Mouse (Mus musculus) hindbrain, embryonic 16.5 days (tissue): ENCODE results near the gene Gm21964. TPM values are rescaled to one million over a fixed set of nuclear protein-coding genes. Genes with fewer than 3 reads are reported as not detected.
A peak's percentile ranks its signal among the peaks of the same experiment; 100 is the strongest.

Experiments used
- ATAC-seq: fragments of 200-750 bp; cut with Nextera tagmentation; 2 replicates; pipeline ENCODE4 v1.8.0; 2017; ENCODE audit warnings: moderate TSS enrichment, moderate library complexity
- H3K27ac ChIP-seq: fragments of 300-500 bp; sonication (generic); 2 replicates; pipeline ENCODE4 v1.5.1; 2014; ENCODE audit warnings: low read depth, mild to moderate bottlenecking, control low read depth, low read length, moderate library complexity
- H3K27me3 ChIP-seq: fragments of 300-500 bp; sonication (generic); replicated peaks from 2 replicates; pipeline ENCODE4 v1.6.1; 2014; ENCODE audit warnings: low read length; ENCODE audit not compliant: control insufficient read depth, insufficient read depth
- H3K36me3 ChIP-seq: fragments of 300-500 bp; sonication (generic); 2 replicates; pipeline ENCODE4 v1.6.1; 2014; ENCODE audit warnings: mild to moderate bottlenecking, low read length, moderate library complexity, mixed read lengths; ENCODE audit not compliant: control insufficient read depth, insufficient read depth
- H3K4me1 ChIP-seq: fragments of 300-500 bp; sonication (generic); 2 replicates; pipeline ENCODE4 v1.6.1; 2014; ENCODE audit warnings: low read depth, low read length; ENCODE audit not compliant: control insufficient read depth, insufficient read depth
- H3K4me2 ChIP-seq: fragments of 300-500 bp; sonication (generic); 2 replicates; pipeline ENCODE4 v1.6.1; 2014; ENCODE audit warnings: mild to moderate bottlenecking, low read length, control low read depth, moderate library complexity
- H3K4me3 ChIP-seq: fragments of 300-500 bp; sonication (generic); 2 replicates; pipeline ENCODE4 v1.5.1; 2014; ENCODE audit warnings: mild to moderate bottlenecking, low read length, control low read depth, moderate library complexity
- H3K9ac ChIP-seq: fragments of 300-500 bp; sonication (generic); 2 replicates; pipeline ENCODE4 v1.6.1; 2014; ENCODE audit warnings: low read depth, mild to moderate bottlenecking, control low read depth, low read length, moderate library complexity
- H3K9me3 ChIP-seq: fragments of 300-500 bp; sonication (generic); 2 replicates; pipeline ENCODE4 v1.6.1; 2014; ENCODE audit warnings: mild to moderate bottlenecking, low read length, moderate library complexity; ENCODE audit not compliant: control insufficient read depth
- WGBS: fragments of 180-500 bp; shearing (Covaris S2); extraction: QIAGEN DNeasy Blood & Tissue Kit; methylation state at CpG from one replicate; pipeline ENCODE4 v1.1.7; 2014; 5-methylcytosine and 5-hydroxymethylcytosine counted together
- polyA plus RNA-seq: library from polyadenylated mRNA; unstranded; fragments of >200 nt; fragmentation: Nextera tagmentation; extraction: Ambion mirVana; gene quantifications from 2 replicates; pipeline ENCODE4 v1.2.1, GENCODE M21; 2015

Gene Gm21964
- polyA plus RNA-seq, 1 experiment from 2014 or later, result not detected

GRCm38 (mm10) chr8:110079282-110080221, 21.5 kb upstream of the Gm21964 start, which contains the start of gene Zfp612:
TSS of gene Zfp612 (plus strand) at chr8:110079746.
- Histone ChIP-seq H3K4me1 (peaks cover 15% of the 10 kb centered on the region), H3K9ac (peak within 1 kb of the TSS; percentile 80), H3K4me3 (peak within 1 kb of the TSS; percentile 59), H3K27me3 (no peaks in the 10 kb centered on the region; the same call in 1 of the 2 replicates), H3K27ac (no peak within 1 kb of the TSS; the same call in 1 of the 2 replicates), H3K9me3 (no peaks in the 10 kb centered on the region), H3K36me3 (peaks cover 15% of the 10 kb centered on the region), H3K4me2 (peak within 1 kb of the TSS; percentile 60)
- 9% methylated on average over 37 of the region's 54 CpGs for WGBS
- ATAC-seq, result peak; percentile 96

DNA sequence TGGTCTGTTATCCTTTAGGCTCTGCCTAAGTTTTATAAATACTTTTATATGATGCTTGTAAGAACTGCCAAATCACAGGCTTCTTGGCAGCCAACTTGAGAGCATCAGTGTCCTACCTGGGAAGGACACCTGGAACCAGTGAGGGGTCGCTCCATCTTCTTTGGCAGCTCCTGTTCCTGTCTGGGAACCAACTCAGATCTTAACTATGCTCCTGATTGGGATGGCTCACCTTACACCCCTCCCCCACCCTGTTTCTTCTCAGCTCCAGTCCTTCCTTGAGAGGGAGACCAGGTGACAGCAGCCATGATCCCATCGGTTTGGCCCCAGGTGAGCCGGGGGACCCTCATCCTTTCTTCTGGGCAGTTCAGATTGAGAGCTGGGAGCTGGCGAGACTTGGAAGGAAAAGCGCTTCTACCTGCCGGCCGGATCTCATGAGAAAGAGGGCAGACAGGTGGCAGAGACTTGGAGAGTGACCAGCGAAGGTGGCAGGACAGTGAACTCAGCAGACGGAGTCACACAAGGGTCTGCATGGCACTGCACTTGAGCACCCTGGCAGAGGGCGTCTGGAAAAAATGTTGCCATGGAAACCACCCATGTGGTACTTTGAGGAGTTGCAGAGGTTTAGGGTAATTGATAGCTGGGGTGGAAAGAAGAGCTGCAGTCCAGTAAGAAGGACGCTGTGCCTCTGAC, 18.4 kb upstream of the Gm21964 start:
- Histone ChIP-seq H3K4me3 (no peak overlapping the region), H3K9ac (no peak overlapping the region), H3K9me3 (peaks cover 4% of the 10 kb centered on the region; the same call in 1 of the 2 replicates), H3K27me3 (no peaks in the 10 kb centered on the region; the same call in 1 of the 2 replicates), H3K36me3 (peaks cover 43% of the 10 kb centered on the region), H3K27ac (no peak overlapping the region), H3K4me1 (peaks cover 15% of the 10 kb centered on the region), H3K4me2 (no peak overlapping the region)
- 78% methylated on average over 11 of the region's 11 CpGs for WGBS
- no peak for ATAC-seq

DNA sequence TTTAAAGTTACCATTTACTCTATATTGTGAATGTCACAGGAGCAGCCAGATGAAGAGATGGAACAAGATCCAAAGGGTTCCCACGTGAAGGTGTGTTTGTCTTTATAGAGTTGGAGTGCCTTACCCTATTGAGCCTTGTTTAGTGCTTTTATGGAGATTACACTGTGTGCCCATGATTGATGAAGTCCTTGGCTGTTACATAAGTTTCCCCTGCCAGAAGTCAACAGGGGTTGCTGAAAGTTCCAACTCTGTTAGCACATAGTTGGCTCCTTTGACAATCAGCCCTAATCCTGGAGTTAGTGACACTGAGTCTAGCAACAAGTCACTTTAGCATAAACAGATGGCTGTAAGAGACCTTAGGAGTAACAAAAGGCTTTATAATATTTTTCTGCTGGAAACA, 9.1 kb upstream of the Gm21964 start:
- Histone ChIP-seq H3K9me3 (peaks cover 15% of the 10 kb centered on the region), H3K27me3 (no peaks in the 10 kb centered on the region), H3K9ac (no peak overlapping the region), H3K4me2 (no peak overlapping the region), H3K4me3 (no peak overlapping the region), H3K36me3 (peaks cover 31% of the 10 kb centered on the region), H3K4me1 (no peaks in the 10 kb centered on the region; the same call in 1 of the 2 replicates), H3K27ac (no peak overlapping the region)
- WGBS, result 53% methylated on average over 1 of the region's 1 CpGs
- ATAC-seq, result peak; percentile 69; the same call in 1 of the 2 replicates

GRCm38 (mm10) chr8:110101676-110102075, 669 bp downstream of the Gm21964 start:
- H3K4me2 ChIP-seq, result no peak overlapping the region
- H3K9ac ChIP-seq, result no peak overlapping the region
- no peaks in the 10 kb centered on the region for H3K27me3 ChIP-seq
- no peaks in the 10 kb centered on the region for H3K36me3 ChIP-seq
- H3K4me3 ChIP-seq, result no peak overlapping the region
- 87% methylated on average over 15 of the region's 15 CpGs for WGBS
- no peaks in the 10 kb centered on the region for H3K9me3 ChIP-seq
- H3K4me1 ChIP-seq, result no peaks in the 10 kb centered on the region
- H3K27ac ChIP-seq, result no peak overlapping the region
- ATAC-seq, result no peak

- Histone ChIP-seq H3K36me3 (no peaks in the 10 kb centered on the region), H3K4me3 (no peak within 1 kb of the TSS), H3K27ac (no peak within 1 kb of the TSS), H3K9ac (no peak within 1 kb of the TSS), H3K9me3 (no peaks in the 10 kb centered on the region), H3K4me2 (no peak within 1 kb of the TSS), H3K27me3 (no peaks in the 10 kb centered on the region), H3K4me1 (no peaks in the 10 kb centered on the region)
- no peak for ATAC-seq
- 91% methylated on average over 3 of the region's 3 CpGs for WGBS
These were observed 1.6 kb downstream of the Gm21964 start, which contains the start of gene Gm17720 for GRCm38 (mm10) chr8:110102653-110103052. TSS of gene Gm17720 (minus strand) at chr8:110102753.

DNA sequence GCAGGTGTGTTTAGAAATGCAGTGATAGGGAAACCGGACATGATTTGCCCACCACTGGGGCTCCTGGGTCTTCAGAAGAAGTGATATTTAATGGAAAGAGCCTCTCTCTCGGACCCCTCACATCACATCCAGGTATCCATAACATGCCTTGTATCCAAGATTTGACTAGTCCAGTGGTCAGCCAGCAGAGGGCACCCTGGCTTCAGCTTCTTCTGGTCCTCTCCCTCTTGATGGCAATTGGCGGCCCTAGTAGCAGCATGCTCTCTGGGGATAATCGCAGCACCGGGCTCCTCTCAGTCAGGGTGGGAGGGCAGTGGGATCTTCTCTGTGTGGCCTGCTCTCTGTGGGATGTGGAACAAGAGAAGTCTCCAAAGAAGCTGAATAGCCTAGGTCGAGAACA, 18.7 kb downstream of the Gm21964 start:
- no peaks in the 10 kb centered on the region for H3K27me3 ChIP-seq
- ATAC-seq, result no peak
- H3K9ac ChIP-seq, result no peak overlapping the region
- no peak overlapping the region for H3K4me3 ChIP-seq
- no peaks in the 10 kb centered on the region for H3K9me3 ChIP-seq
- H3K4me1 ChIP-seq, result no peaks in the 10 kb centered on the region
- H3K27ac ChIP-seq, result no peak overlapping the region
- H3K36me3 ChIP-seq, result no peaks in the 10 kb centered on the region
- H3K4me2 ChIP-seq, result no peak overlapping the region
- 51% methylated on average over 6 of the region's 6 CpGs for whole genome bisulfite sequencing

DNA sequence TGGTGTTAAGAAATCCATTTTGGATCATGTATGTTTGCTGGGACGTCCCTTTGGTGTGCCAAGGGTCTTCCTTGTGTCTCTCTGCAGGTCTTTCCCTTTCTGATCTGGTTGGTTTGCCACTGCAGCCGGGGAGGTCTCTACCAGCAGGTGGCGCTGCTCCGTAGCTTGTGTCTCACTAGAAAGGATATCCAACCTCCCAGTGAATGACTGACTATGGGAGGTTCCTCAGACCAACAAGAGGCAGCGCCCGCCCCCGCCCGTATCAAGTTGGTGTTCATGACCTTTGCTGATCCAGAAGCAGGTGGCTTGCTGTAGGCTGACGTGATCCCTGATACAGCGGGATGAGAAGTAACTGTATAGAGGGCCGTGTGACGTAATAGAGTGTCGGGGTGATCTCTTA, 29.5 kb downstream of the Gm21964 start:
- Histone ChIP-seq H3K36me3 (no peaks in the 10 kb centered on the region), H3K4me2 (peak overlapping the region; percentile 45), H3K27ac (no peak overlapping the region), H3K27me3 (no peaks in the 10 kb centered on the region), H3K4me1 (no peaks in the 10 kb centered on the region), H3K4me3 (no peak overlapping the region), H3K9ac (no peak overlapping the region), H3K9me3 (no peaks in the 10 kb centered on the region)
- WGBS, result 23% methylated on average over 13 of the region's 13 CpGs
- ATAC-seq, result peak; percentile 52; the same call in 1 of the 2 replicates

DNA sequence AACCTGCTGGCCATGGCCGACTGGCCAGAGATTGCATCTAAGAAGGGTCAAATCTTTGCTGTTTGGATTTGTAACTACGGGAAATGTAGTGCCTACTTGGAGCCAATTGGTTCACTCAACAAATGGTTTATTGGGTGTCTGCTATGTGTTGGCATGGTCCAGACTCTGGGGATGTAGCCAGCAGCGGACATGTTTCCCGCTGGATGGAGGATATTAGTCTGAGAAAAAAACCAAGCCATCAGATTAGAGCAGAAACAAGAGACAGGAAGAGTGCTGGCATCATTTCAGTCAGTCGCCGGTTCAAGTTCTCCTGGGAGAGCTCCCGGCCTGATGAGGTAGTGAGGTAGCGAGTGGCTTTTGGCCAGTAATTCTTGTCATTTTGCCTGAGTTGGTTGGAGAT, 33.2 kb downstream of the Gm21964 start:
- no peak overlapping the region for H3K4me3 ChIP-seq
- 84% methylated on average over 8 of the region's 8 CpGs for WGBS
- H3K9ac ChIP-seq, result no peak overlapping the region
- no peaks in the 10 kb centered on the region for H3K36me3 ChIP-seq
- no peaks in the 10 kb centered on the region for H3K27me3 ChIP-seq
- no peak overlapping the region for H3K4me2 ChIP-seq
- ATAC-seq, result no peak
- H3K9me3 ChIP-seq, result no peaks in the 10 kb centered on the region
- H3K4me1 ChIP-seq, result no peaks in the 10 kb centered on the region
- no peak overlapping the region for H3K27ac ChIP-seq

DNA sequence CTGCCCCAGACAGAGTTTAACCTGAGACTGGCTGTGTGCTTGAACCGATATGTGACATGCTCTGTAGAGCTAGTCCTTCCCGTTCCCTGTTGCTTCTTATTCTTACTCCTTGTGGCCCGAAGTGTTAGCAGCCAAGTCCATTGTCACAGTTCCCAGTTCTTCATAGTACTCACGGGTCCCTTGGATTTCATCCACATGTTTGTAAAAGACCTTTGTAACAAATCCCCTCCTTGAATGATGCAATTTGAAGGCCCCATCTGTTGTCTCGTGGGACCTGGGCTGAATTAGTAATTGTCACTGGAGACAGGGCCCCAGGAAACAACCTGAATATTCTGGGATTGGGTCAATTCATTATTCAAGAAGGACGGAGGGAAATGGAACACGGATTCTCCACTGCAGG, 34.5 kb downstream of the Gm21964 start:
- WGBS, result 50% methylated on average over 7 of the region's 7 CpGs
- no peaks in the 10 kb centered on the region for H3K4me1 ChIP-seq

More for the DNA sequence above, 34.5 kb downstream of the Gm21964 start:
- no peak overlapping the region for H3K9ac ChIP-seq
- H3K9me3 ChIP-seq, result no peaks in the 10 kb centered on the region
- no peak overlapping the region for H3K4me2 ChIP-seq
- H3K4me3 ChIP-seq, result no peak overlapping the region
- no peak overlapping the region for H3K27ac ChIP-seq
- no peaks in the 10 kb centered on the region for H3K27me3 ChIP-seq
- no peaks in the 10 kb centered on the region for H3K36me3 ChIP-seq
- ATAC-seq, result no peak
